Mouse (Mus musculus): ENCODE data around the gene Cyren.
A peak's percentile ranks its signal among the peaks of the same experiment; 100 is the strongest.

Gene Cyren

GRCm38 (mm10) chr6:34900990-34901389, 23.1 kb upstream of the Cyren start:
- no peak for DNase-seq (ENCODE audit: low spot score in 2 of 2)

GRCm38 (mm10) chr6:34899127-34899526, 21.3 kb upstream of the Cyren start:
- no peak for DNase-seq (ENCODE audit: low spot score in 2 of 2)

GRCm38 (mm10) chr6:34896168-34896780, 18.4 kb upstream of the Cyren start:
- no peak for DNase-seq (ENCODE audit: low spot score in 2 of 2)

GRCm38 (mm10) chr6:34895569-34895968, 17.7 kb upstream of the Cyren start:
- no peak for DNase-seq (ENCODE audit: low spot score in 2 of 2)

- no peak for DNase-seq (ENCODE audit: low spot score in 2 of 2)
These were observed 11.3 kb upstream of the Cyren start for GRCm38 (mm10) chr6:34889185-34889584.

GRCm38 (mm10) chr6:34887131-34887850, 9.4 kb upstream of the Cyren start:
- DNase-seq (ENCODE audit: low spot score in 2 of 2), result no peak

GRCm38 (mm10) chr6:34884724-34885123, 6.9 kb upstream of the Cyren start:
- no peak for DNase-seq (ENCODE audit: low spot score in 2 of 2)

GRCm38 (mm10) chr6:34879911-34880475, 2.1 kb upstream of the Cyren start:
- DNase-seq (ENCODE audit: low spot score in 2 of 2), result no peak

- DNase-seq (ENCODE audit: low spot score in 2 of 2), result no peak
These were observed 1.4 kb upstream of the Cyren start for GRCm38 (mm10) chr6:34879101-34879740.

GRCm38 (mm10) chr6:34876835-34877156, 1.1 kb downstream of the Cyren start:
- DNase-seq (ENCODE audit: low spot score in 2 of 2), result no peak

- DNase-seq (ENCODE audit: low spot score in 2 of 2), result no peak
These were observed 1.7 kb downstream of the Cyren start for GRCm38 (mm10) chr6:34875966-34876834.

GRCm38 (mm10) chr6:34875268-34875761, 2.5 kb downstream of the Cyren start:
- no peak for DNase-seq (ENCODE audit: low spot score in 2 of 2)

GRCm38 (mm10) chr6:34874101-34874921, 3.5 kb downstream of the Cyren start:
- peak in 1 of 2 experiments; percentile 61 for DNase-seq (ENCODE audit: low spot score in 2 of 2)

GRCm38 (mm10) chr6:34872871-34873270, 5.0 kb downstream of the Cyren start:
- no peak for DNase-seq (ENCODE audit: low spot score in 2 of 2)

- no peak for DNase-seq (ENCODE audit: low spot score in 2 of 2)
These were observed 5.9 kb downstream of the Cyren start for GRCm38 (mm10) chr6:34871929-34872328.

GRCm38 (mm10) chr6:34870724-34871123, 7.1 kb downstream of the Cyren start:
- DNase-seq (ENCODE audit: low spot score in 2 of 2), result no peak

- DNase-seq (ENCODE audit: low spot score in 2 of 2), result no peak
These were observed 7.7 kb downstream of the Cyren start for GRCm38 (mm10) chr6:34870136-34870535.

- no peak for DNase-seq (ENCODE audit: low spot score in 2 of 2)
These were observed 8.5 kb downstream of the Cyren start for GRCm38 (mm10) chr6:34869225-34869915.

- DNase-seq (ENCODE audit: low spot score in 2 of 2), result peak in 1 of 2 experiments; percentile 38
These were observed 9.2 kb downstream of the Cyren start for GRCm38 (mm10) chr6:34868507-34869217.

- no peak for DNase-seq (ENCODE audit: low spot score in 2 of 2)
These were observed 9.9 kb downstream of the Cyren start for GRCm38 (mm10) chr6:34867995-34868350.
